Mouse (Mus musculus) MEL (cell line): ENCODE data around the gene Rap2b. TPM values are rescaled to one million over a fixed set of nuclear protein-coding genes. Genes with fewer than 3 reads are reported as not detected.

ENCODE experiments used
- DNase-seq: peaks from one replicate; pipeline ENCODE4 v3.0.0; 2011; ENCODE audit warnings: low read depth, low spot score
- H3K27ac ChIP-seq: 2 replicates; pipeline ENCODE4 v1.5.1; 2012; ENCODE audit warnings: low read depth, mild to moderate bottlenecking, control low read depth, low read length, moderate library complexity; ENCODE audit not compliant: control insufficient read depth
- H3K27me3 ChIP-seq, 2 experiments: fragments of 150-350 bp in 1 of 2; sonication (generic) in 1 of 2; 2 replicates each; pipeline ENCODE4 v1.6.1; 2012; ENCODE audit warnings: low read length in 2 of 2, mild to moderate bottlenecking in 2 of 2, improper control_type of control experiment in 1 of 2, moderate library complexity in 1 of 2; ENCODE audit not compliant: insufficient read depth in 2 of 2, control insufficient read depth in 1 of 2
- H3K36me3 ChIP-seq, 2 experiments: 2 replicates each; pipeline ENCODE4 v1.6.1; 2012 to 2014; ENCODE audit warnings: low read length in 2 of 2, improper control_type of control experiment in 1 of 2, inconsistent platforms in 1 of 2, mild to moderate bottlenecking in 1 of 2; ENCODE audit not compliant: insufficient read depth in 2 of 2, control insufficient read depth in 1 of 2
- H3K4me1 ChIP-seq, 2 experiments: fragments of 150-350 bp in 1 of 2; sonication (generic) in 1 of 2; 2 replicates each; pipeline ENCODE4 v1.6.1; 2012; ENCODE audit warnings: low read length in 2 of 2, improper control_type of control experiment in 1 of 2, mild to moderate bottlenecking in 1 of 2; ENCODE audit not compliant: insufficient read depth in 2 of 2, control insufficient read depth in 1 of 2
- H3K4me3 ChIP-seq, 2 experiments: fragments of 150-350 bp in 1 of 2; sonication (generic) in 1 of 2; 2 replicates each; pipeline ENCODE4 v1.5.1; 2012; ENCODE audit warnings: low read depth in 2 of 2, low read length in 2 of 2, mild to moderate bottlenecking in 2 of 2, moderate library complexity in 2 of 2, control low read depth in 1 of 2, improper control_type of control experiment in 1 of 2; ENCODE audit not compliant: control insufficient read depth in 1 of 2, insufficient read depth in 1 of 2
- H3K79me2 ChIP-seq: 2 replicates; pipeline ENCODE4 v1.6.1; 2012; ENCODE audit warnings: mild to moderate bottlenecking, low read length, moderate library complexity; ENCODE audit not compliant: control insufficient read depth, poor library complexity, insufficient read depth
- H3K9ac ChIP-seq: 2 replicates; pipeline ENCODE4 v1.6.1; 2012; ENCODE audit warnings: low read depth, mild to moderate bottlenecking, control low read depth, low read length, moderate library complexity; ENCODE audit not compliant: control insufficient read depth, poor library complexity, severe bottlenecking
- H3K9me3 ChIP-seq: fragments of 150-350 bp; sonication (generic); replicated peaks from 2 replicates; pipeline ENCODE4 v1.6.1; 2012; ENCODE audit warnings: mild to moderate bottlenecking, low read length, improper control_type of control experiment, moderate library complexity; ENCODE audit not compliant: insufficient read depth
- CHD1 ChIP-seq: IDR thresholded peaks from 2 replicates; pipeline ENCODE4 v1.6.1; 2012; ENCODE audit warnings: low read depth, mild to moderate bottlenecking, inconsistent platforms, low read length, improper control_type of control experiment
- ELF1 ChIP-seq: IDR thresholded peaks from 2 replicates; pipeline ENCODE4 v1.6.1; 2014; ENCODE audit warnings: low read depth, mild to moderate bottlenecking, inconsistent platforms, low read length, improper control_type of control experiment, moderate library complexity
- ETS1 ChIP-seq: IDR thresholded peaks from 2 replicates; pipeline ENCODE4 v1.6.1; 2012; ENCODE audit warnings: low read depth, mild to moderate bottlenecking, inconsistent platforms, low read length, improper control_type of control experiment, moderate library complexity
- GABPA ChIP-seq: IDR thresholded peaks from 2 replicates; pipeline ENCODE4 v1.6.1; 2012; ENCODE audit warnings: low read depth, mild to moderate bottlenecking, inconsistent platforms, low read length, improper control_type of control experiment, moderate library complexity
- MEF2A ChIP-seq: IDR thresholded peaks from 2 replicates; pipeline ENCODE4 v1.6.1; 2014; ENCODE audit warnings: low read depth, mild to moderate bottlenecking, inconsistent platforms, low read length, improper control_type of control experiment; ENCODE audit not compliant: poor library complexity, insufficient replicate concordance, severe bottlenecking; ENCODE audit errors: extremely low read depth
- NRF1 ChIP-seq: IDR thresholded peaks from 2 replicates; pipeline ENCODE4 v1.6.1; 2014; ENCODE audit warnings: low read depth, mild to moderate bottlenecking, inconsistent platforms, low read length, improper control_type of control experiment, moderate library complexity; ENCODE audit not compliant: poor library complexity, insufficient read depth, severe bottlenecking
- POLR2A ChIP-seq, 2 experiments: IDR thresholded peaks; 2 replicates each; pipeline ENCODE4 v1.6.1; 2011 to 2012; ENCODE audit warnings: low read length in 2 of 2, mild to moderate bottlenecking in 2 of 2, control low read depth in 1 of 2, improper control_type of control experiment in 1 of 2, low read depth in 1 of 2, moderate library complexity in 1 of 2; ENCODE audit not compliant: control insufficient read depth in 1 of 2, insufficient read depth in 1 of 2, poor library complexity in 1 of 2
- POLR2AphosphoS2 ChIP-seq: IDR thresholded peaks from 2 replicates; pipeline ENCODE4 v1.6.1; 2011; ENCODE audit warnings: low read length, improper control_type of control experiment
- POLR2AphosphoS5 ChIP-seq: IDR thresholded peaks from 2 replicates; pipeline ENCODE4 v1.6.1; 2012; ENCODE audit warnings: low read depth, borderline replicate concordance, mild to moderate bottlenecking, inconsistent platforms, low read length, moderate library complexity, mixed read lengths
- RAD21 ChIP-seq: IDR thresholded peaks from 2 replicates; pipeline ENCODE4 v1.6.1; 2011; ENCODE audit warnings: mild to moderate bottlenecking, low read depth, low read length, improper control_type of control experiment
- ZC3H11A ChIP-seq: IDR thresholded peaks from 2 replicates; pipeline ENCODE4 v1.6.1; 2012; ENCODE audit warnings: low read depth, mild to moderate bottlenecking, inconsistent platforms, low read length, improper control_type of control experiment
- ZNF384 ChIP-seq: IDR thresholded peaks from 2 replicates; pipeline ENCODE4 v1.6.1; 2012; ENCODE audit warnings: low read depth, mild to moderate bottlenecking, inconsistent platforms, low read length, improper control_type of control experiment
- polyA plus RNA-seq, 2 experiments: library from polyadenylated mRNA; stranded (reverse) in 1 of 2; unstranded in 1 of 2; fragments of >175 nt in 1 of 2; fragments of >200 nt in 1 of 2; gene quantifications; 2 replicates each; pipeline versions ENCODE4 v1.2.1 to v1.2.4; 2012; ENCODE audit warnings: low replicate concordance in 2 of 2, low read depth in 1 of 2; ENCODE audit not compliant: insufficient read length in 2 of 2, insufficient read depth in 1 of 2, missing spikeins in 1 of 2
- total RNA-seq: library from RNA; depleted of rRNA; stranded (reverse); fragments of 300-350 nt; gene quantifications from 2 replicates; pipeline ENCODE4 v1.2.3, GENCODE M21; 2012; rRNA removed

The Rap2b gene
- total and polyA plus RNA-seq, 3 experiments, result 4.4 to 5.6 TPM; not detected in 1

- no peak for TF ChIP-seq NRF1
- no peak for TF ChIP-seq RAD21
- no peak for TF ChIP-seq POLR2A (IDR thresholded peaks at IDR 0.05; ENCODE audit: control insufficient read depth in 1 of 2, insufficient read depth in 1 of 2, low read depth in 1 of 2, low read length in 2 of 2, poor library complexity in 1 of 2)
- TF ChIP-seq ETS1, result peak; percentile 83
- TF ChIP-seq CHD1, result no peak
These were observed 48.2 kb downstream of the Rap2b start (continued) for GRCm38 (mm10) chr3:61409683-61410082.

- Histone ChIP-seq H3K9me3 (no peaks in the 10 kb centered on the region), H3K27ac (no peak overlapping the region), H3K4me1 (no peaks in the 10 kb centered on the region; a peak in 1 of 4 replicates), H3K9ac (no peak overlapping the region), H3K27me3 (no peaks in the 10 kb centered on the region), H3K36me3 (no peaks in the 10 kb centered on the region), H3K79me2 (no peaks in the 10 kb centered on the region)
- no peak for DNase-seq
- TF ChIP-seq POLR2AphosphoS2 (no peak), NRF1 (no peak), GABPA (no peak), ELF1 (no peak), POLR2AphosphoS5 (no peak), ZNF384 (no peak), MEF2A (no peak), ZC3H11A (no peak), CHD1 (no peak)
- TF ChIP-seq, all 39 proteins: peak for 0
- no peak overlapping the region for H3K4me3 ChIP-seq
These were observed 54.4 kb downstream of the Rap2b start for GRCm38 (mm10) chr3:61415883-61416282.

Other genes with a start within 250 kb of the Rap2b start
- gene B430305J03Rik, start 4.3 kb downstream of the Rap2b start, total RNA-seq, result 0.82 and 1.2 TPM in 2 replicates
- gene B430305J03Rik, start 4.3 kb downstream of the Rap2b start, polyA plus RNA-seq, result 1 to 10 TPM in 1 of 2 experiments, not detected in 1; 4.2 TPM